Mouse (Mus musculus): ENCODE data around the gene Cfap61.

Gene Cfap61

GRCm38 (mm10) chr2:146140711-146141110 lies 206.1 kb downstream of the Cfap61 start:
- in situ Hi-C loops (cut with MboI, MseI), result no loop called here

GRCm38 (mm10) chr2:146147306-146147705 lies 212.7 kb downstream of the Cfap61 start:
- in situ Hi-C loops (cut with MboI, MseI), result no loop called here

GRCm38 (mm10) chr2:146147801-146148200 lies 213.2 kb downstream of the Cfap61 start:
- in situ Hi-C loops (cut with MboI, MseI), result no loop called here

- in situ Hi-C loops (cut with MboI, MseI), result no loop called here
These were observed 214.8 kb downstream of the Cfap61 start for GRCm38 (mm10) chr2:146149206-146149974.

GRCm38 (mm10) chr2:146168017-146168803 lies 233.6 kb downstream of the Cfap61 start:
- in situ Hi-C loops (cut with MboI, MseI), result no loop called here

GRCm38 (mm10) chr2:146169492-146169891 lies 234.9 kb downstream of the Cfap61 start:
- in situ Hi-C loops (cut with MboI, MseI), result no loop called here

- in situ Hi-C loops (cut with MboI, MseI), result no loop called here
These were observed 237.5 kb downstream of the Cfap61 start for GRCm38 (mm10) chr2:146172106-146172505.

GRCm38 (mm10) chr2:146174173-146174572 lies 239.6 kb downstream of the Cfap61 start:
- in situ Hi-C loops (cut with MboI, MseI), result no loop called here

GRCm38 (mm10) chr2:146178718-146179117 lies 244.1 kb downstream of the Cfap61 start:
- in situ Hi-C loops (cut with MboI, MseI), result no loop called here

GRCm38 (mm10) chr2:146183830-146184793 lies 249.5 kb downstream of the Cfap61 start:
- in situ Hi-C loops (cut with MboI, MseI), result no loop called here

GRCm38 (mm10) chr2:146196126-146196525 lies 261.5 kb downstream of the Cfap61 start:
- in situ Hi-C loops (cut with MboI, MseI), result no loop called here

- in situ Hi-C loops (cut with MboI, MseI), result no loop called here
These were observed 263.4 kb downstream of the Cfap61 start for GRCm38 (mm10) chr2:146197947-146198346.

GRCm38 (mm10) chr2:146210968-146211367 lies 276.4 kb downstream of the Cfap61 start:
- in situ Hi-C loops (cut with MboI, MseI), result loop anchor here (5.0 kb wide), 1 partner anchor 254 kb away; no protein-coding TSS in a partner anchor

GRCm38 (mm10) chr2:146214715-146215114 lies 280.1 kb downstream of the Cfap61 start:
- in situ Hi-C loops (cut with MboI, MseI), result loop anchor here (5.0 kb wide), 1 partner anchor 257 kb away; no protein-coding TSS in a partner anchor

- in situ Hi-C loops (cut with MboI, MseI), result no loop called here
These were observed 281.8 kb downstream of the Cfap61 start for GRCm38 (mm10) chr2:146216111-146217064.

GRCm38 (mm10) chr2:146217227-146217980 lies 282.8 kb downstream of the Cfap61 start:
- in situ Hi-C loops (cut with MboI, MseI), result no loop called here

GRCm38 (mm10) chr2:146218161-146218691 lies 283.6 kb downstream of the Cfap61 start:
- in situ Hi-C loops (cut with MboI, MseI), result no loop called here

GRCm38 (mm10) chr2:146218881-146219535 lies 284.4 kb downstream of the Cfap61 start:
- in situ Hi-C loops (cut with MboI, MseI), result no loop called here

- in situ Hi-C loops (cut with MboI, MseI), result no loop called here
These were observed 285.2 kb downstream of the Cfap61 start for GRCm38 (mm10) chr2:146219791-146220190.
